Mouse (Mus musculus): ENCODE data around the gene Bbip1. TPM values are rescaled to one million over a fixed set of nuclear protein-coding genes. Genes with fewer than 3 reads are reported as not detected.

Bbip1 gene
- total RNA-seq, 1 experiment from 2014 or later: 36.0 TPM

GRCm38 (mm10) chr19:53892838-53893359, 51.5 kb downstream of the Bbip1 start:
- peak; percentile 51 for ATAC-seq (replicated peaks; ENCODE audit: low read depth, poor library complexity, severe bottlenecking)

- no peak for ATAC-seq (replicated peaks; ENCODE audit: low read depth, poor library complexity, severe bottlenecking)
Observed at GRCm38 (mm10) chr19:53892061-53892460, 52.4 kb downstream of the Bbip1 start, which contains the start of gene Pdcd4. Gene Pdcd4, plus strand, starts transcription at chr19:53892231.

DNA sequence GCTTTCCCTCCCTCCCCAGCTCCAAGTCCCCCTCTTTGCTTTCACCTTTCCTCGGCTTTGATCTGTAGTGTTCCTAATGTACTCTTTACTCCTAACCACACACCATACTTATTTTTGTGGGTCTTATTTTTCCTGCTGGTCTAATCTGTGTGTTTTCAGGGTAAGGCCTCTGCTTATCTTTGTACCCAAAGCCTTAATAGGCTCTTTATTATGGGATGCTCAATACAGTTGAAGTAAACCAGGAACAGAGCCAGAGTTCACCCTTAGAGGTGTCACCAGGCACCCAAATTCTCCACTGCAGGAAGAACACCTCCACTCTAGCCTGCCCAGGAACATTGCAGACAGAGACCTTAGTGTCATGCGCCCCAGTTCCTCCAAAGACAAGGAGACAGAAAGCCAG, 52.9 kb downstream of the Bbip1 start:
- ATAC-seq (replicated peaks; ENCODE audit: low read depth, poor library complexity, severe bottlenecking): no peak

DNA sequence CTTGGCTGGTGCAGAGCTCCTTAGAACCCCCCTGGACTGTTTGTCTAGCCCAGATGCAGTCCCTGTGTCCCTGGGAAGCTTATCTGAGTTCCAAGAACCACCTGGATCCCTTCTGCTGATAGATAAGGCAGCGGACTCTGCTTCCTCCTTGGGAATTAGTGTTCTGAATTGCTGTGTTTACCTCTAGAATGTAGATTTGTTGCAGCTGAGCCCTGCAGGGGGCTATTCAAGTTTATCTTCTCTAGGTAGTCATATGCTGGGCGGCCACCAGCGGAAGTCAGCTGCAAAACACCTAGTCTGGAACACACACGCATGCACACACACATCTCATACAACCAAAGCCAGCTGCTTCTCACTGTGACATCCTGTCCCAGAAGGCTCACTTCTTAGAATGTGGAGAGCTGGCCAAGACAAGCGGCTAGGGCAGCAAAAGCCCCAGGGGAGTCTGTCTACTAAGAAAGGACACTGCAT, 53.6 kb downstream of the Bbip1 start:
- ATAC-seq (replicated peaks; ENCODE audit: low read depth, poor library complexity, severe bottlenecking): no peak

GRCm38 (mm10) chr19:53890274-53890673, 54.2 kb downstream of the Bbip1 start:
- ATAC-seq (replicated peaks; ENCODE audit: low read depth, poor library complexity, severe bottlenecking): no peak

DNA sequence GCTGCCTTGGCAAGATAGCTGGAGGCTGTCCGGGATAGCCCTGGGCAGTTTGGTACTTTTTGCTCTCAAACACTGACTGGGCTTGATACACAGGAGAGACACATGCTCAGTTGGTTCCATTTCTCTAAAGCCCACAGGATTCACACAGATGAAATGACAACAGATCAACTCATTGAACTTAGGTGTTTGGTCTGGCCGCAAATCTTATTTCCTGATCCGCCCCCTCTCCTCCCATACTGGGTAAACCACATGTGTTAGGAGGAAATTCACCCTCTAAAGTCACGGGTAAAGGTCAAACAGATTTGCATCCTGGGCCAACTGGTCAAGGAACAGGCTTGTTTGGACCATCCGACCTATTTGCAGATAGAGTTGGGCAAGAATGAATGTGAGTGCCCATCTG, 54.9 kb downstream of the Bbip1 start:
- no peak for ATAC-seq (replicated peaks; ENCODE audit: low read depth, poor library complexity, severe bottlenecking)

DNA sequence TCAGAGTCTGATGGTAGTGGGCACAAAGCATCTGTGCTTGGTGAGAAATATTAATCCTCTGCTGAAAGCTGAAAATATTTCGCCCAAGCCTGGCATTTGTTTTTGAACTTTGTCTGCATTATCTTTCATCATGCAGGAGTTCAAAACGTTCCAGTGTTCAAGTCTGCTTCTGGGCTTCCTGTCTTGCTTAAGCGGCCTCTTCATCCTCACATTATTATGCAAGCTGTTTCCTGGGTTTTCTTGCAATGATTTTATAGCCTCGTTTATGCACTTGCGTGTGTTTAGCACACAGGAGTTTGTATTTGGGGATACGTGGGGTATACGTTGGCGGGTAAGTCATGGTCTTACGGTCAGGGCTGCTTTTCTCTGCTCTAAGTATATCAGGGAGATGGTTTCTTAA, 56.1 kb downstream of the Bbip1 start:
- no peak for ATAC-seq (replicated peaks; ENCODE audit: low read depth, poor library complexity, severe bottlenecking)

GRCm38 (mm10) chr19:53887822-53888221, 56.6 kb downstream of the Bbip1 start:
- ATAC-seq (replicated peaks; ENCODE audit: low read depth, poor library complexity, severe bottlenecking): 0 out of 2 replicates have a peak, but pooled peaks have one; percentile 8

DNA sequence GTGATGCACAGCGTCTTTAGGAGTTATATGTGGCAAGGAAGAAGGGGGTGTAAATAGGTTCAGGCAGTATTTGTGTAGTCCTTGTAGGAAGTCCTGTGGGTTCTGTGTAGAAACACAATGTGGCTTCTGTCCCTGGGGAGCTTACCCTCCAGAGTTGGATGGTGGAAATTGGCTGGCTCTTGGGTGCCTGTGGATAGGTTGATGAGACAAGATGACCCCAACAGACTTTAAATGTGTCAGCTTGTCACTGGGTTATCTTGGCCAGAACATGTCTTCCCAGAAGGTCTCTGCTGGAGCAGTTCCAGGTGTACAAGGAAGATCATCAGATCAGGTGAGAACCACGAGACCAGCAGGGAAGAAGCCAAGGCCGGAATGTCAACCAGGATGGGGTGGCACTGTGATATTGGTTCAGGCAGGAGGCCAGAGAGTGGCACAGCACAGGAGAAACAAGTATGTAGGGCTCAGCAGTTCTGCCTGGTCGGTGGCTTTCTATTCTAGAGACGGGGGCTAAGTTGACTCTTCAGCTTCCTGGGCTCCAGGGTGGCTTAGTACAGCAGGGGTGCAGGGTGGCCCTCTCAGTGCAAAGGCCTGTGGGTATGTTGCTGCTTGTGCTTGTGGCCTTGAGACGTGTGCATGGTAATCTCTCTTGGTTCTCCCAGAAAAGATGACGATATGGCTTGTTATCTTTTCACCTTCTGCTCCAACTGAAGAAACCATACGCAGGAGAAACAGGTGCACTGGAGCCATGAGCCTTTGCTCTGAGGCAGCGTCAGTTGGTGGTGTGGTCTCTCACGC, 57.7 kb downstream of the Bbip1 start:
- 0 out of 2 replicates have a peak, but pooled peaks have one; percentile 4 for ATAC-seq (replicated peaks; ENCODE audit: low read depth, poor library complexity, severe bottlenecking)

GRCm38 (mm10) chr19:53885450-53885849, 59.0 kb downstream of the Bbip1 start:
- ATAC-seq (replicated peaks; ENCODE audit: low read depth, poor library complexity, severe bottlenecking): no peak

GRCm38 (mm10) chr19:53881786-53882185, 62.6 kb downstream of the Bbip1 start:
- ATAC-seq (replicated peaks; ENCODE audit: low read depth, poor library complexity, severe bottlenecking): no peak

DNA sequence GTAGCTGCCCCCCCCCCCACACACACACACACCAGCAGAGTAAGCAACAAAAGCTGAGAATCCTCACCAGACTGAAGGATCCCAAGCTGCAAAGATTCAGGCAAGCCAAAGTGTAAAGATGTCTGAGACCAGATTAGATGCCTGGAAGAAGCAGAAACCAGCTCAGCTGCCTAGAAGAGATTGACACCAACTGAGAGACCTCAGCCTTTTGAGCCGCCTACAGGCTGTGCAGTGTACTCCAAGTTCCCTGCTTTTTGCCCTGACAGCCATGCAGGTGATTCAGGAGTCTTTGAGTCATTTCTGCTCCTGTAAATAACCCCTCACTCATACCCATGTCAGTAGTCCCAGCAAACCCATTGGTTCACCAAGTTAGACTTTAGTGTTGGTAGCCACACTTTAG, 64.0 kb downstream of the Bbip1 start:
- 0 out of 2 replicates have a peak, but pooled peaks have one; percentile 32 for ATAC-seq (replicated peaks; ENCODE audit: low read depth, poor library complexity, severe bottlenecking)

Other genes with a start within 250 kb of the Bbip1 start
- gene Pdcd4, start 52.4 kb downstream of the Bbip1 start, total RNA-seq (2017): 372 and 408 TPM in 2 replicates
- gene Shoc2, start 321 bp downstream of the Bbip1 start, total RNA-seq (2017): 54.7 and 60.6 TPM in 2 replicates
- 0.32 and 0.49 TPM in 2 replicates for gene Adra2a, start 99.5 kb upstream of the Bbip1 start, total RNA-seq (2017)

Data from common myeloid progenitor, adult 5-6 weeks (primary cell).